Mouse (Mus musculus) midbrain, embryonic 16.5 days (tissue): ENCODE data around the gene Rbpjl. TPM values are rescaled to one million over a fixed set of nuclear protein-coding genes. Genes with fewer than 3 reads are reported as not detected.

Experiments
- ATAC-seq: fragments of 200-750 bp; cut with Nextera tagmentation; 2 replicates; pipeline ENCODE4 v1.8.0; 2017; ENCODE audit warnings: moderate TSS enrichment
- H3K27ac ChIP-seq: fragments of 300-500 bp; sonication (generic); 2 replicates; pipeline ENCODE4 v1.5.1; 2014; ENCODE audit warnings: mild to moderate bottlenecking, low read length, mixed read lengths
- H3K27me3 ChIP-seq: fragments of 300-500 bp; sonication (generic); 2 replicates; pipeline ENCODE4 v1.6.1; 2014; ENCODE audit warnings: low read depth, low read length, mixed read lengths; ENCODE audit not compliant: control insufficient read depth, insufficient read depth
- H3K36me3 ChIP-seq: fragments of 300-500 bp; sonication (generic); 2 replicates; pipeline ENCODE4 v1.6.1; 2014; ENCODE audit warnings: mild to moderate bottlenecking, low read length, moderate library complexity, mixed read lengths; ENCODE audit not compliant: control insufficient read depth, insufficient read depth
- H3K4me1 ChIP-seq: fragments of 300-500 bp; sonication (generic); 2 replicates; pipeline ENCODE4 v1.6.1; 2014; ENCODE audit warnings: mild to moderate bottlenecking, low read length, mixed read lengths; ENCODE audit not compliant: control insufficient read depth, insufficient read depth
- H3K4me2 ChIP-seq: fragments of 300-500 bp; sonication (generic); 2 replicates; pipeline ENCODE4 v1.6.1; 2014; ENCODE audit warnings: mild to moderate bottlenecking, low read length, mixed read lengths
- H3K4me3 ChIP-seq: fragments of 300-500 bp; sonication (generic); 2 replicates; pipeline ENCODE4 v1.5.1; 2014; ENCODE audit warnings: low read depth, mild to moderate bottlenecking, low read length, moderate library complexity, mixed read lengths
- H3K9ac ChIP-seq: fragments of 300-500 bp; sonication (generic); 2 replicates; pipeline ENCODE4 v1.6.1; 2014; ENCODE audit warnings: low read depth, low read length, mixed read lengths
- H3K9me3 ChIP-seq: fragments of 300-500 bp; sonication (generic); replicated peaks from 2 replicates; pipeline ENCODE4 v1.6.1; 2014; ENCODE audit warnings: mild to moderate bottlenecking, low read length, mixed read lengths; ENCODE audit not compliant: control insufficient read depth, poor library complexity, severe bottlenecking
- WGBS: fragments of 180-500 bp; shearing (Covaris S2); extraction: QIAGEN DNeasy Blood & Tissue Kit; methylation state at CpG from one replicate; pipeline ENCODE4 v1.1.7; 2014; 5-methylcytosine and 5-hydroxymethylcytosine counted together
- polyA plus RNA-seq: library from polyadenylated mRNA; unstranded; fragments of >200 nt; fragmentation: Nextera tagmentation; extraction: Ambion mirVana; gene quantifications from 2 replicates; pipeline ENCODE4 v1.2.1, GENCODE M21; 2015

The Rbpjl gene
- polyA plus RNA-seq, 1 experiment from 2014 or later, result 0.04 TPM

GRCm38 (mm10) chr2:164453887-164454500 is 51.1 kb downstream of the Rbpjl start:
- Histone ChIP-seq H3K9me3 (no peaks in the 10 kb centered on the region), H3K4me2 (no peak overlapping the region), H3K27ac (no peak overlapping the region), H3K4me3 (no peak overlapping the region), H3K9ac (no peak overlapping the region), H3K27me3 (no peaks in the 10 kb centered on the region), H3K4me1 (no peaks in the 10 kb centered on the region), H3K36me3 (no peaks in the 10 kb centered on the region)
- 66% methylated on average over 7 of the region's 7 CpGs for WGBS
- no peak for ATAC-seq

GRCm38 (mm10) chr2:164454846-164455245 is 51.9 kb downstream of the Rbpjl start:
- Histone ChIP-seq H3K27me3 (no peaks in the 10 kb centered on the region), H3K4me3 (no peak overlapping the region), H3K4me2 (no peak overlapping the region), H3K36me3 (no peaks in the 10 kb centered on the region), H3K4me1 (no peaks in the 10 kb centered on the region), H3K9me3 (no peaks in the 10 kb centered on the region), H3K9ac (no peak overlapping the region), H3K27ac (no peak overlapping the region)
- ATAC-seq, result no peak
- WGBS, result 84% methylated on average over 10 of the region's 10 CpGs

- no peaks in the 10 kb centered on the region for H3K36me3 ChIP-seq
- no peak overlapping the region for H3K4me2 ChIP-seq
- ATAC-seq, result no peak
- WGBS, result 77% methylated on average over 6 of the region's 6 CpGs
- no peak overlapping the region for H3K9ac ChIP-seq
- no peaks in the 10 kb centered on the region for H3K27me3 ChIP-seq
- no peaks in the 10 kb centered on the region for H3K9me3 ChIP-seq
- no peak overlapping the region for H3K4me3 ChIP-seq
- no peak overlapping the region for H3K27ac ChIP-seq
- H3K4me1 ChIP-seq, result no peaks in the 10 kb centered on the region
Observed at GRCm38 (mm10) chr2:164455421-164456190, 52.7 kb downstream of the Rbpjl start.

- no peaks in the 10 kb centered on the region for H3K9me3 ChIP-seq
- H3K4me1 ChIP-seq, result no peaks in the 10 kb centered on the region
- H3K27ac ChIP-seq, result no peak overlapping the region
- H3K4me2 ChIP-seq, result no peak overlapping the region; the same call in 1 of the 2 replicates
- H3K9ac ChIP-seq, result no peak overlapping the region
- H3K4me3 ChIP-seq, result no peak overlapping the region
- ATAC-seq, result no peak
- no peaks in the 10 kb centered on the region for H3K36me3 ChIP-seq
- H3K27me3 ChIP-seq, result no peaks in the 10 kb centered on the region
- WGBS, result 80% methylated on average over 1 of the region's 1 CpGs
Observed at GRCm38 (mm10) chr2:164456413-164456812, 53.5 kb downstream of the Rbpjl start.

- Histone ChIP-seq H3K27me3 (no peaks in the 10 kb centered on the region), H3K9ac (no peak within 1 kb of the TSS), H3K27ac (no peak within 1 kb of the TSS), H3K4me3 (no peak within 1 kb of the TSS), H3K4me2 (peak within 1 kb of the TSS; percentile 39), H3K9me3 (no peaks in the 10 kb centered on the region), H3K4me1 (peaks cover 4% of the 10 kb centered on the region), H3K36me3 (no peaks in the 10 kb centered on the region)
- ATAC-seq, result no peak
- 3% methylated on average over 7 of the region's 7 CpGs for WGBS
Observed at GRCm38 (mm10) chr2:164456864-164457300, 53.9 kb downstream of the Rbpjl start, which contains the start of gene Sys1. Sys1 (plus strand) TSS chr2:164456964.

- Histone ChIP-seq H3K36me3 (no peaks in the 10 kb centered on the region), H3K4me2 (no peak overlapping the region), H3K4me1 (peaks cover 13% of the 10 kb centered on the region), H3K4me3 (no peak overlapping the region), H3K27me3 (no peaks in the 10 kb centered on the region), H3K9me3 (no peaks in the 10 kb centered on the region), H3K9ac (no peak overlapping the region), H3K27ac (no peak overlapping the region)
- WGBS, result 53% methylated on average over 7 of the region's 7 CpGs
- no peak for ATAC-seq
Observed at GRCm38 (mm10) chr2:164457942-164458341, 55.0 kb downstream of the Rbpjl start.

GRCm38 (mm10) chr2:164458535-164458934 is 55.6 kb downstream of the Rbpjl start:
- no peaks in the 10 kb centered on the region for H3K27me3 ChIP-seq
- no peak overlapping the region for H3K9ac ChIP-seq
- no peak overlapping the region for H3K4me3 ChIP-seq
- ATAC-seq, result no peak
- 88% methylated on average over 8 of the region's 8 CpGs for WGBS
- no peaks in the 10 kb centered on the region for H3K9me3 ChIP-seq
- no peak overlapping the region for H3K27ac ChIP-seq
- peaks cover 18% of the 10 kb centered on the region for H3K4me1 ChIP-seq
- H3K4me2 ChIP-seq, result no peak overlapping the region
- no peaks in the 10 kb centered on the region; the same call in 1 of the 2 replicates for H3K36me3 ChIP-seq

- Histone ChIP-seq H3K4me2 (peak within 1 kb of the TSS; percentile 91), H3K4me1 (peaks cover 18% of the 10 kb centered on the region), H3K9me3 (no peaks in the 10 kb centered on the region), H3K27me3 (no peaks in the 10 kb centered on the region), H3K27ac (peak within 1 kb of the TSS; percentile 95), H3K36me3 (peaks cover 15% of the 10 kb centered on the region), H3K4me3 (peak within 1 kb of the TSS; percentile 95), H3K9ac (peak within 1 kb of the TSS; percentile 89)
- ATAC-seq, result peak; percentile 99
- WGBS, result under 1% methylated on average over 71 of the region's 79 CpGs
Observed at GRCm38 (mm10) chr2:164460745-164461551, 58.0 kb downstream of the Rbpjl start, which contains the start of gene Gm20458. Gm20458 (plus strand) TSS chr2:164460967.
